Mouse (Mus musculus) lung, embryonic 16.5 days (tissue): ENCODE data around the gene Chit1. TPM values are rescaled to one million over a fixed set of nuclear protein-coding genes. Genes with fewer than 3 reads are reported as not detected.

Source experiments
- ATAC-seq: fragments of 200-750 bp; cut with Nextera tagmentation; 2 replicates; pipeline ENCODE4 v1.8.0; 2017; ENCODE audit warnings: low read depth, mild to moderate bottlenecking, moderate library complexity
- H3K27ac ChIP-seq: fragments of 300-500 bp; sonication (generic); 2 replicates; pipeline ENCODE4 v1.5.1; 2014; ENCODE audit warnings: mild to moderate bottlenecking, control low read depth, low read length
- H3K27me3 ChIP-seq: fragments of 300-500 bp; sonication (generic); 2 replicates; pipeline ENCODE4 v1.6.1; 2014; ENCODE audit warnings: low read depth, low read length, mixed read lengths; ENCODE audit not compliant: control insufficient read depth, insufficient read depth
- H3K36me3 ChIP-seq: fragments of 300-500 bp; sonication (generic); 2 replicates; pipeline ENCODE4 v1.6.1; 2014; ENCODE audit warnings: low read length; ENCODE audit not compliant: control insufficient read depth, insufficient read depth
- H3K4me1 ChIP-seq: fragments of 300-500 bp; sonication (generic); replicated peaks from 2 replicates; pipeline ENCODE4 v1.6.1; 2014; ENCODE audit warnings: low read length, mixed read lengths; ENCODE audit not compliant: control insufficient read depth, insufficient read depth
- H3K4me2 ChIP-seq: fragments of 300-500 bp; sonication (generic); 2 replicates; pipeline ENCODE4 v1.6.1; 2014; ENCODE audit warnings: low read depth, low read length, control low read depth
- H3K4me3 ChIP-seq: fragments of 300-500 bp; sonication (generic); 2 replicates; pipeline ENCODE4 v1.5.1; 2014; ENCODE audit warnings: mild to moderate bottlenecking, low read length, control low read depth
- H3K9ac ChIP-seq: fragments of 300-500 bp; sonication (generic); 2 replicates; pipeline ENCODE4 v1.6.1; 2014; ENCODE audit warnings: low read length, control low read depth
- H3K9me3 ChIP-seq: fragments of 300-500 bp; sonication (generic); 2 replicates; pipeline ENCODE4 v1.6.1; 2016; ENCODE audit warnings: low read length; ENCODE audit not compliant: control insufficient read depth
- WGBS: fragments of 180-500 bp; shearing (Covaris S2); extraction: QIAGEN DNeasy Blood & Tissue Kit; methylation state at CpG from one replicate; pipeline ENCODE4 v1.1.7; 2014; 5-methylcytosine and 5-hydroxymethylcytosine counted together
- polyA plus RNA-seq: library from polyadenylated mRNA; unstranded; fragments of >200 nt; fragmentation: Nextera tagmentation; extraction: Ambion mirVana; gene quantifications from 2 replicates; pipeline ENCODE4 v1.2.1, GENCODE M21; 2015

Gene Chit1
- polyA plus RNA-seq, 1 experiment from 2014 or later: 0.09 TPM

GRCm38 (mm10) chr1:134095721-134096120, 15.3 kb upstream of the Chit1 start:
- H3K36me3 ChIP-seq: no peaks in the 10 kb centered on the region
- H3K4me2 ChIP-seq: no peak overlapping the region
- peaks cover 66% of the 10 kb centered on the region for H3K4me1 ChIP-seq
- H3K4me3 ChIP-seq: no peak overlapping the region
- no peaks in the 10 kb centered on the region for H3K9me3 ChIP-seq
- 78% methylated on average over 4 of the region's 4 CpGs for WGBS
- H3K27ac ChIP-seq: peak overlapping the region; percentile 99
- H3K9ac ChIP-seq: peak overlapping the region; percentile 42
- ATAC-seq: no peak
- no peaks in the 10 kb centered on the region for H3K27me3 ChIP-seq

- Histone ChIP-seq H3K27ac (peak overlapping the region; percentile 99), H3K9me3 (no peaks in the 10 kb centered on the region), H3K27me3 (no peaks in the 10 kb centered on the region), H3K4me2 (peak overlapping the region; percentile 15; the same call in 1 of the 2 replicates), H3K36me3 (no peaks in the 10 kb centered on the region), H3K9ac (peak overlapping the region; percentile 51), H3K4me1 (peaks cover 66% of the 10 kb centered on the region), H3K4me3 (no peak overlapping the region)
- peak; percentile 48 for ATAC-seq
- 22% methylated on average over 14 of the region's 14 CpGs for WGBS
These were observed 14.6 kb upstream of the Chit1 start for GRCm38 (mm10) chr1:134096264-134096934.

GRCm38 (mm10) chr1:134097080-134097855, 13.8 kb upstream of the Chit1 start:
- H3K9me3 ChIP-seq: no peaks in the 10 kb centered on the region
- no peak overlapping the region for H3K4me3 ChIP-seq
- WGBS: 74% methylated on average over 7 of the region's 7 CpGs
- H3K4me2 ChIP-seq: no peak overlapping the region
- peaks cover 64% of the 10 kb centered on the region for H3K4me1 ChIP-seq
- H3K27ac ChIP-seq: peak overlapping the region; percentile 99
- ATAC-seq: no peak
- H3K27me3 ChIP-seq: no peaks in the 10 kb centered on the region
- no peak overlapping the region; the same call in 1 of the 2 replicates for H3K9ac ChIP-seq
- no peaks in the 10 kb centered on the region for H3K36me3 ChIP-seq

- Histone ChIP-seq H3K27ac (peak overlapping the region; percentile 99), H3K27me3 (no peaks in the 10 kb centered on the region), H3K4me1 (peaks cover 60% of the 10 kb centered on the region), H3K36me3 (no peaks in the 10 kb centered on the region), H3K4me3 (peak overlapping the region; percentile 51; the same call in 1 of the 2 replicates), H3K4me2 (peak overlapping the region; percentile 67), H3K9ac (peak overlapping the region; percentile 53), H3K9me3 (no peaks in the 10 kb centered on the region)
- ATAC-seq: no peak
- WGBS: 35% methylated on average over 13 of the region's 13 CpGs
These were observed 12.9 kb upstream of the Chit1 start for GRCm38 (mm10) chr1:134097956-134098725.

GRCm38 (mm10) chr1:134098726-134099515, 12.1 kb upstream of the Chit1 start:
- Histone ChIP-seq H3K9ac (peak overlapping the region; percentile 69), H3K4me1 (peaks cover 58% of the 10 kb centered on the region), H3K27ac (peak overlapping the region; percentile 99), H3K4me3 (peak overlapping the region; percentile 51), H3K9me3 (no peaks in the 10 kb centered on the region), H3K36me3 (no peaks in the 10 kb centered on the region), H3K4me2 (peak overlapping the region; percentile 67), H3K27me3 (no peaks in the 10 kb centered on the region)
- 1% methylated on average over 17 of the region's 17 CpGs for WGBS
- ATAC-seq: peak; percentile 89

DNA sequence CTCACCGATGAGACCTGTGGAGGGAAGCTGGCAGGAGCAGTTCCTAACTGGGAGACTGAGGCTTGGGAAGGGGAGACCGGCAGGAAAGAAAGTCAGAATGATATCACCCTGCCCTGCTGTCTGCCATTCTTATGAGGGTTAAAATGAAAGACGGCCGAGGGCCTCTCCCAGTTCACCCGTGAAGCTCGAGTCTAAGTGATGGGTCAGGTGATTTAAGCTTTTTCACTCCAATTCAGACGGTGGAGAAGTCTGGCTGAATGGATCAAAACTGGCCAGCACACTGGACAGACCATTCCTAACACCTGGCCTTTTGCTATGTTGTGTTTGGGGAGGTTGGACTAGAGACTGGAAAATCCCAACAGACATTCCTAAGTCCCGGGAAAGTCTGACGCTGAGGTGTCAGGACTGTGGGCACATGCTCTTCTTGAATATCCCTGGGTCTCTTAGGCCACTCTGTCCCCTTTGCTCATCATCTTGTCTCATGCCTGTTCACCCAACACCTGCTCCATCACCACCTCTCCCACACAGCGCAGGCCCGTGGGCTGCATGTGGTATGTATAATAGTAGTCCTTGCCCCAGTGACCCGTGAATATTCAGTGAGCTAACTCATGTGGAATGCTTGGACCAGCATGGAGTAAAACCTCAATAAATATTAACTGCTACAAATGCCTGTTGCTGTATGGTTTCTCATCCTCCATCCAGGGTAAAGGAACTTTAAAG, 11.4 kb upstream of the Chit1 start:
- H3K4me2 ChIP-seq: peak overlapping the region; percentile 67
- no peaks in the 10 kb centered on the region for H3K9me3 ChIP-seq
- H3K9ac ChIP-seq: peak overlapping the region; percentile 69
- H3K4me1 ChIP-seq: peaks cover 51% of the 10 kb centered on the region
- no peaks in the 10 kb centered on the region for H3K27me3 ChIP-seq
- H3K27ac ChIP-seq: peak overlapping the region; percentile 99
- ATAC-seq: no peak; the same call in 1 of the 2 replicates
- peak overlapping the region; percentile 51 for H3K4me3 ChIP-seq
- 13% methylated on average over 12 of the region's 12 CpGs for WGBS
- no peaks in the 10 kb centered on the region for H3K36me3 ChIP-seq

DNA sequence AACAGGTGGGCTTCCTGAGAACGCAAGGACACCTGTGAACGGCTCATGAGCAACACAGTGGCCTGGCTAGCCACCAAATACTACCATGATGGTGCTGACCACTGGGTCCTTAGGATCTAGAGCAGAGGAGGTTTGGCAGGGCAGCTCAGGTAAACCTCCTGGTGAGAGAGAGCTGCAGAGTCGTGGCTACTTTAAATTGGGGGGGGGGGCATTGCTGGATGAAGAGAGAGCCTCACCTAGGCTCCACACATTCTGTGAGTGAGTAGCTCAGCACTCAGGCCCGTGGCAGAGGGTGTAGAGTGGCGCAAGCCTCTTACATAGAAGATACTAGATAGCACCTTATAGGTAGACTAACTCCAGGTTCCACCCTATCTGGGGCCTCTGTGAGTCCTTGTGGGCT, 10.6 kb upstream of the Chit1 start:
- Histone ChIP-seq H3K9me3 (no peaks in the 10 kb centered on the region), H3K4me1 (peaks cover 46% of the 10 kb centered on the region), H3K36me3 (no peaks in the 10 kb centered on the region), H3K27ac (no peak overlapping the region), H3K4me3 (no peak overlapping the region), H3K4me2 (no peak overlapping the region), H3K9ac (no peak overlapping the region), H3K27me3 (no peaks in the 10 kb centered on the region)
- ATAC-seq: no peak
- 76% methylated on average over 5 of the region's 5 CpGs for WGBS

DNA sequence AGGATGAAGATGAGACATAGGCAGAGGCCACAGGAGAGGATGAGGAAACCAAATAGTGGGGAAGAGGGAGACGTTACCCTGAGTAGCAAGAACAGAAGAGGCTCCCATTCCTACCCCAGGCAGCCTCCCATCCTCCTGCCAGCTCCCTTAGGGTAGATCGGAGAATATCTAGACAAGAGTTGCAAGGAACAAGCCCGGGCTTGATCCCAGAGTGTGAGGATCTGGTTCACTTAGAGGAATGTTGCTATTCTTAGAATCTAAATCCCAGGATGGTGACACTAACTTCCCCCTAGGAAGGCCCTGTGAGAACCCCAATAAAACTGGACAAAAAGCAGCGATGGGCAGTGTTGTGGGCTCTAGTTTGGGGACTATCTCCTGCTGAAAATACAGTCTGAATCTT, 10.1 kb upstream of the Chit1 start:
- no peak overlapping the region for H3K27ac ChIP-seq
- WGBS: 82% methylated on average over 4 of the region's 4 CpGs

More for the DNA sequence above, 10.1 kb upstream of the Chit1 start:
- no peak overlapping the region for H3K9ac ChIP-seq
- H3K27me3 ChIP-seq: no peaks in the 10 kb centered on the region
- H3K4me2 ChIP-seq: no peak overlapping the region
- ATAC-seq: no peak
- H3K4me1 ChIP-seq: peaks cover 46% of the 10 kb centered on the region
- H3K36me3 ChIP-seq: no peaks in the 10 kb centered on the region
- no peaks in the 10 kb centered on the region for H3K9me3 ChIP-seq
- H3K4me3 ChIP-seq: no peak overlapping the region
